Mouse (Mus musculus) urinary bladder, postnatal 25 days (tissue): ENCODE measurements around the gene Olfr732.

Experiments
- DNase-seq: peaks from one replicate; pipeline ENCODE4 v3.0.0; 2022; ENCODE audit warnings: low spot score

Gene Olfr732

DNA sequence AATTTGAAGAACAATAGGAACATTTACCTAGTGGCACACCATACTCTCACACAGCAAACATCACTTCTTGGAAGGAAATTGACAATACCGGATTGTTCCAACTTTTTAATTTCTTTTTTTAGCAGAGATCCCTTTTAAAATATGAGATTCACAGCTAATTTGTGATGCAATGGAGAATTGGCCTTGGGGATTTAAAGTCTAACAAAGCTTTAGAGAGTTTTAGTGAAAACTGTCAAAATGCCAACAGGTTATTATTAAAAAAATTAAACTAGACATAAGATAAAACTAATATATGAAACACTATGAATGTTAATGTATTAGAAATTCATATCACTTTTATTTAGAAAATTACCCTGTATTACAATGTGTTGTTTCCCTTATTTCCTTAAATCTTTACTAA, at the start of gene Olfr732:
TSS of gene Olfr732 (minus strand) at position 101 of the 400 bp plus-strand sequence.
- DNase-seq = no peak

- DNase-seq = no peak
Measured at GRCm38 (mm10) chr14:50326661-50327060, 42.7 kb upstream of the Olfr732 start, which contains the start of gene Olfr734. Gene Olfr734, minus strand, starts transcription at chr14:50326761.

- no peak for DNase-seq
Measured at GRCm38 (mm10) chr14:50301422-50301821, 17.4 kb upstream of the Olfr732 start, which contains the start of gene Olfr733. Gene Olfr733, minus strand, starts transcription at chr14:50301522.

DNA sequence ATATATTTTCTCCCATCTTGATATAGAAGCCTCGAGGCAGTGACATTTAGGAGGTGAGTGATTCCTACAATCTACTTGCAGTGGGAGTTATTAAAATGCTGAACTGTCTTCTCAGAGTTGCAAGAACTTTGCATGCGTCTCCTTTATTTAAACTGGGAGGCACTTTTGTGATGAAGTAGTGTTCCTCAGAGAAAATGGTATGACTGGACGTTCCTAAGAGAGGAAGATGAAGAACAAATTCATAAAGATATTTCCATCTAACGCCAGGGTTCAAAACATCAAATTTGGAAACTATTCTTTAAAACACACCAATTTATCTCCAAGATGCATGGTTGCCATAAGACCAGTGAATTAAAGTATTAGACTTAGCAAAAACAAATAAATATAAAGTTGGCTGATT, 42.2 kb downstream of the Olfr732 start, which contains the start of gene Olfr731:
TSS of gene Olfr731 (minus strand) at position 101 of the 400 bp plus-strand sequence.
- no peak for DNase-seq
